Mouse (Mus musculus): ENCODE measurements around the gene Sds.

The Sds gene

GRCm38 (mm10) chr5:120476296-120476695 is at the start of gene Sds:
Gene Sds (plus strand): TSS chr5:120476526.
- DNase-seq: no peak

DNA sequence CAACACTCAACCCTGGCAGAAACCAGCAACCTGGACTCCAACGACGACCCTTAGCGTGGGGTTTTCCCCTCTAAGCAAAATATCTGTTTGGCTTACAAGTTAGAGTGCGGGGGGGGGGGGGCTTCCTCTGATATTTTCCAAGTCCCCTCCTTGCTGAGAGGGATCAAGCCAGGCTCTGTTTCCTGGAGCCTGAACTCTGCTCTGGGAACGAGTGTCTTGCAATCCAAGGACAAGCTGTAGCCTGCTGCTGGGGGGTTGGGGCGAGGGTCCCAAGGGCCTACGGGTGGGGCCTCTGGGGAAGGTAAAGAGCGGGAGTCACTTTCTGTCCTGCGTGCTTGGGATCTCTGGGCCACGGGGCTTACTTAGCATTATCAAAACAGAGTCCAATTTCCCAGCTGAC is 49.8 kb upstream of the Sds start:
- no peak for DNase-seq

DNA sequence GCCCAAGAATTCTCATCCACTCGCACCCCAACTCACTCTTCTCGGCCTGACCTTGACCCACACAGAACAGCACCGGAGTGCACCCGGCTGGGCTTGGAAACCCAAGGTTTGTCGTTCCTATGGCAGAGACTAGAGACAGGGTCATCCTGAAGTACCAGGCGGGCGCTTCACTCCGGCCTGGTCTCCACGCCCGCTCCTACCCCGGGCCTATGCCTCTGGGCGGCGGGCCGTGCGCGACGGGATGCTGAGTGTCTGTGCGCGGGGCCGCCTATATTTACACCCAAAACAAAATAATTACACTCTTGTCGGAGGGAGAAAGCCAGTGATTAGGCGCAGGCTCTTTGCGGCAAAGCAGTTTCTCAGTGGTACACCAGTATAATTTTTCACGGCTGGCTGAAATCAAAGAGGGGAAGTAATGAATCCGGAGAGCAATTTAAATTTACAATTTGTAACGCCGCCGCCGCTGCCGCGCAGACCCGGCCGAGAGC is 48.8 kb upstream of the Sds start:
- DNase-seq: no peak

- no peak for DNase-seq
These were observed 48.0 kb upstream of the Sds start for GRCm38 (mm10) chr5:120428189-120428838.

DNA sequence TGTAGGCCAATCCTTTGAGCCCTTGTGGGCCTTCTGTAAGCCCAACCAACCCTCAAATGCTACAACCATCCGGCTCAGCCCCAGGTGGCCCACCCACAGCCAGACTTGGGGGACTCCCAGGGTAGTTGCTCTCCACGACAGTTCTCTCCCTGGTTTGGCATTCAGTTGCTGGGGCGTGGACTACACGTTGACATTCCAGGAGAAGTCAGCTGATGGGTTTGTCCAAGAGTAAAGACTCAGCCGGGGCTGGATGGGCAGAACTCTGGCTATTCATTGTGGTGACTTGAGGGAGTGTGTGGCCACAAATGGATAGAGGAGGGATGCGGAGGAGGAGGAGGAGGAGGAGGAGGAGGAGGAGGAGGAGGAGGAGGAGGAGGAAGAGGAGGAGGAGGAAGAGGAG is 47.3 kb upstream of the Sds start:
- DNase-seq: no peak

DNA sequence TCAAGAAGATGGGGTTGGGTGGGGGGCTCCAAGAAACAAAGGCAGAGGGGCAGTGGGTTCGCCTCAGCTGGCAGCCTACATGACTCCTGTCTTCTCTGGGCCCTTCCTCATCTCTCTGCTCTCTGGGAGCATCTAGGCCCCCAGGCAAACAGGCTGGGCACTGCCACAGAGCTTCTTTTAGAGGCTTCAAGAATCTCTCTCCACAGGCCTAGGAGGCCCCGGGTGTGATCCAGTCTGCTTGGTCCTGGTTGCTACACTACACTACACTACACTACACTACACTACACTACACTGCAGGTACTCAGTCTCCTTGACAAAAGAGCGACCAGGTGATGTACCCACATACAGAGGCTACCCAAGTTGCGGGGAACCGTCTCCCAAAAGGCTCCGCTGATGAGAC is 46.6 kb upstream of the Sds start:
- DNase-seq: no peak

GRCm38 (mm10) chr5:120431001-120431583 is 45.2 kb upstream of the Sds start:
- DNase-seq: no peak

GRCm38 (mm10) chr5:120431649-120432485 is 44.5 kb upstream of the Sds start, which contains the start of gene Lhx5:
Gene Lhx5 (plus strand): TSS chr5:120431699.
- DNase-seq: peak; percentile 34

DNA sequence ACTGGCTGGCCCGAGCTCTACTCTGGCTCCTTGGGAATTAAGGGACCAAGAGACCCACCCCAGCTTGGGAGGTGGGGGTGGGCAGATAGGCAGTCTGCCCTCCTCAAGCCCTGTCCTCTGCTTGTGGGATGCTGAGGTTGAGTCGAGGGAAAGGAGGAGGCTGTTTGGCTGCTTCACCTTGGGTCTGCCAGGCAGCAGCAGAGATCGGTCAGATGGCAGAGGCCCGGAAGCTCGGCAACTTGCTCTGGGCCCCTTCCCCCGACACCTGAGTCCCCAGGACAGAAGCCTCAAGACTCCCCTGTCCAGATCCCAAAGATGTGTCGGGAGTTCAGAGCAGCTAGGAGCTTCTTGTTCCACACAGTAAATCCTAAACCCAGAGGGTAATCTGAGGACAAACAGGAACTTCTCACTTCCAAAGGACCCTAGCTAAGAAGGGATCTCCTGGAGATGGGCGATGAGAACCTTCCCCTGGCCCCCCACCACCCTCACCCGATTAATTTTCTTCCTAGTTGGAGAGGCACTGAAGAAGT is 43.8 kb upstream of the Sds start:
- DNase-seq: no peak

- no peak for DNase-seq
These were observed 43.1 kb upstream of the Sds start for GRCm38 (mm10) chr5:120433135-120433760.

GRCm38 (mm10) chr5:120434231-120434735 is 42.0 kb upstream of the Sds start:
- no peak for DNase-seq

DNA sequence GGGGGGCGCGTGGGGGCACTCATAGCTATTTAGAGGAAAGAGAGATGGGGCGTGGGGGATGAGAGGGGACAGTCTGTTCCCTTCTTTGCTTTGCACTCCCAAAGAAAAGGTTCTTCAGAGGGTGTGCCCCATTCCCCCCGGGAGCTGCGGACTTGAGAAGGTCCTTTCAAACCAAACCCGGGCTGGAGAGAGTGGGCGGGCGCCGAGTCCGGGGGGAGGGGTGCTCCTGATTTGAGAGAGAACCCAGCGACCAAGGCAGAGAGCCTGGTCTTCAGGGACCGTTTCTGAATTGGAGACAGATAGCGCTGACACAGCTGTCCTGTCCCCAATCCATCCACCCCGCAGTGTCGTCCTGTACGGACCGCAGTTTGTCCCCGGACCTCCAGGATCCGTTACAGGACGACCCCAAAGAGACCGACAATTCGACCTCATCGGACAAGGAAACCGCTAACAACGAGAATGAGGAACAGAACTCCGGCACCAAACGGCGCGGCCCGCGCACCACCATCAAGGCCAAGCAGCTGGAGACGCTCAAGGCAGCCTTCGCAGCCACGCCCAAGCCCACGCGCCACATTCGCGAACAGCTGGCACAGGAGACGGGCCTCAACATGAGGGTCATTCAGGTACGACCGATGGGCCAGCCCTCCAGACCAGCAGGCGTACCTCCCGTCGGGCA is 41.2 kb upstream of the Sds start:
- DNase-seq: no peak

DNA sequence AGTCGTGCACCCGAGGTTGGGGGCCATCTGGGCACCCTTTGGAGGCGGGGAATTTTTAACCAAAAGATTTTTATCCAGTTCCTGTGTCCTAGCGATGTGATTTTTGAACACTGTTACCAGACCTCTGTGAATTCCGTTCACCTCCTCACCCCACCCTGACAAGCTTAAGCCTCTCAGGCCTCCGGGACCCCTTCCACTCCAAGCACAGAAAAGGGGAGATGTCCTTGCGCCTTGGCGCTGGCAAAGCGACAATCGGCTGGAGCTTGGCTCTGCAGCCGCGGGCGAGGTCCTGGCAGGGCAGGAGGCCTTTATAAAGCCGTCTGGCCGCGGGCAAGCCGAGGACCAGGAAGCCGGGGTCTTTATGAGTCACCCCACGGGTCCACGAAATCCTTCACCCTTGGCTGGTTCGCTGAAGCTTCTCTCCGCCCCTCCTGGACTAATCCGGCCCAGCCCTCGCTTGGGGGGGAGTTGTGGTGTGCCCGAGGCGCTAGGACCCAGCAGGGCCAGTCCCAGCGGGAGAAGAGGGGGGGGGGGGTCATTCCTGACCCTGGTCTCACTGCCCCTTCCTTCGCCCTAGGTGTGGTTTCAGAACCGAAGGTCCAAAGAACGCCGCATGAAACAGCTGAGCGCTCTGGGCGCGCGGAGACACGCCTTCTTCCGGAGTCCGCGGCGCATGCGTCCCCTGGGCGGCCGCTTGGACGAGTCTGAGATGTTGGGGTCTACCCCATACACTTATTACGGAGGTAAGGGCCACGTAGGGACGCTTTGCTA is 40.4 kb upstream of the Sds start:
- peak; percentile 66 for DNase-seq

DNA sequence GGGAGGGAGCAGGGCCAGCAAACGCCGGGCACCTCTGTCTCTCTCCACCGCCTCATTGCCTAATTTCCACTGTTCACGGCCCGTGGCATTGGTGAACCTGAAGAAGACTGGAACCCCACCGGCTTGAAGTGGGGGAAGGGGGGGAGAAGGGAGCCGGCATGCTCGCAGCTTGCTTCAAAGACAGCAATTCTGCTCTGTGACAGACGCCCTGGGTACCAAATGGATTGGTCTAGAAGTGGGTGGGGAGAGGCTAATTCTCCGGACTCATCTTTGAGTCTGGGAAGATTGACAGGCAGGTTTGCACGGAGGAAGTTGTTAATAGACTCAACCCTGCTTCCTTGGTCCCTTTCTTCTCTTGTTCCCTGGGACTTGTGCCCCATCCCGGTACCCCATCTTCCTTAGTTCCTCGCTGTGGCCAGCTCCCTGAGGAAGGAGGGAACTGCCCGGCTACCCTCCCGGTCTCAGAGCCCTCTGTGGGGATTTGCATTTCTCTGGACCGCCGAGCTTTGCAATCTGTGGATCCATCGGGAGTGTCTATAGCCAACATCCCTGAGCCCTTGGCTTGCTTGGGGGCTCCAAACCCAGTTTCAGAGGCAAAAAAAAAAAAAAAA is 39.3 kb upstream of the Sds start:
- no peak for DNase-seq

DNA sequence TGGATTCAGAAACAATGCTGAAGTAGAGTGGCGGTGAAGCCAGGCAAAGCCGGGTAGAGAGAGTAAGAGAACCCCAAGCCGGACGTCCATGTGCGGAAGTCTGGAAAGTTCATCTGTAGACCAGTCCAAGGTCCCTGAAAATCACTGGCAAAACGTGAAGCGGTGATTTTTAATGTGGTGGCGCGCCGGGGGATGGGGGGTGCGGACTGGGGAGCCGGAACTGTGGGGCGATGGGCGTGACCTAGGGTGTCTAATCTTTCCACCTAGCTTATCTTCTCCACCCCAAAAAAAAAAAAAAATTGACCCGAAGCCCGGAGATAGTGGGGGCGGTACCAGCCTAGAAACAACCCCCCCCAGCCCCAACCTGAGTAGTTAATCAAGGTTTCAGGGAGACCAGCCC is 38.8 kb upstream of the Sds start:
- no peak for DNase-seq

DNA sequence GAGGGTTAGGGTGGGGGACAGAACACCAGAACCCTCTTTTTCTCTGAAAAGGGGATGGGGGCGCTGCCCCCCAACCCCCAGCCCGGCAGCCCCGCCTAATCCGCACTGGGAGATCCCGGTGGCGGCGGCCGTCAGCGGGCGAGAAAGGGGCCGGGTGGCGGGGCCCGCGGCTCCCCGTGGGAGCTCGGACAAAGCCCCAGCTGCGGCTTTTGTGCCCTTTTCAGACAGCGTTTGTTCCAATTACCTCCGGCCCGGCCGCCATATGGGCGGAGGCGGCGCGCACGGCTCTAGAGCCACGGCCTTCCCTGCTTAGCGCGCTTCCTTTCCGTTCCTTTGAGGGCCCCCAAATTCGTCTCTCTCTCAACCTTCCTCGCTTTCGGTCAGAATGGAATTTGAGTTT is 38.3 kb upstream of the Sds start:
- peak; percentile 76 for DNase-seq

DNA sequence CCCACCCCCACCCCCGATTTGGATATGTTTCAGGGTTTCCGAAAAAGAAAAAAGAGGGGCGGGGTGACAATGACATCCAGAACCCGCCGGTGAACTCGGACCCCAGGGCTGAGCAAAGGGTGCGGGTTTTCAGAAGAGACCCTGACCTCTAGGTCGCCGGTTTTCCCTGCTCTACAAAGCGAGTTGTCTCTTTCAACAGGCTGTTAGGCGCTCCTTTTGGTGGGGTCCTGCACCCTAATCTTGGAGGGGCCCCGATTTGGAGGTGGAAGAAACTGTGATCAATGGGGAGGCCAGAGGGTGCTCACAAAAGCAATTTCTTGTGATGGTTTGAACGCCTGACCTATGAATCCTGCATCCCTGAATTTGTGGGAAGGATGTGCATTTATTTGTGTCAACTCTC is 37.9 kb upstream of the Sds start:
- DNase-seq: no peak

GRCm38 (mm10) chr5:120438991-120439710 is 37.2 kb upstream of the Sds start:
- no peak for DNase-seq

GRCm38 (mm10) chr5:120439887-120440670 is 36.2 kb upstream of the Sds start:
- peak; percentile 32 for DNase-seq
